Mouse (Mus musculus): ENCODE data around the gene Grap. TPM values are rescaled to one million over a fixed set of nuclear protein-coding genes. Genes with fewer than 3 reads are reported as not detected.

The Grap gene
- total RNA-seq, 2 experiments from 2014 or later, result 7.0 to 7.8 TPM

DNA sequence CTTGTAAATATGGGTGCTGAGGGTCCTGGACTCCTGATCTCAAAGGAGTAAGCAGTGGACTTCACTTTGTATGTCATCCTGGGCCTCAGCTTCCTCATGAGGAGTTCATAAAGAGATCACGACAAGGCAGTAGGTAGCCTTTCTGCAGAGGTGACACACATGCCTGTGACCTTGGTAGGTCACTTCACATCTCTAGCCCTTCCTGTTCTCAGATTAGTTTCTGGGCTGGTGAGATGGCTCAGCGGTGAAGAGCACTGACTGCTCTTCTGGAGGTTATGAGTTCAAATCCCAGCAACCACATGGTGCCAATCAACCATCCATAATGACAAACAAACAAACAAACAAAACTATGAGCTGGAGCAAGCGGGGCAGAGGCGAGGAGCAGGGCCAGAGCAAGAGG, 24.6 kb downstream of the Grap start:
- DNase-seq (ENCODE audit: low spot score in 2 of 2), result no peak

GRCm38 (mm10) chr11:61679091-61679866, 26.2 kb downstream of the Grap start:
- no peak for DNase-seq (ENCODE audit: low spot score in 2 of 2)

DNA sequence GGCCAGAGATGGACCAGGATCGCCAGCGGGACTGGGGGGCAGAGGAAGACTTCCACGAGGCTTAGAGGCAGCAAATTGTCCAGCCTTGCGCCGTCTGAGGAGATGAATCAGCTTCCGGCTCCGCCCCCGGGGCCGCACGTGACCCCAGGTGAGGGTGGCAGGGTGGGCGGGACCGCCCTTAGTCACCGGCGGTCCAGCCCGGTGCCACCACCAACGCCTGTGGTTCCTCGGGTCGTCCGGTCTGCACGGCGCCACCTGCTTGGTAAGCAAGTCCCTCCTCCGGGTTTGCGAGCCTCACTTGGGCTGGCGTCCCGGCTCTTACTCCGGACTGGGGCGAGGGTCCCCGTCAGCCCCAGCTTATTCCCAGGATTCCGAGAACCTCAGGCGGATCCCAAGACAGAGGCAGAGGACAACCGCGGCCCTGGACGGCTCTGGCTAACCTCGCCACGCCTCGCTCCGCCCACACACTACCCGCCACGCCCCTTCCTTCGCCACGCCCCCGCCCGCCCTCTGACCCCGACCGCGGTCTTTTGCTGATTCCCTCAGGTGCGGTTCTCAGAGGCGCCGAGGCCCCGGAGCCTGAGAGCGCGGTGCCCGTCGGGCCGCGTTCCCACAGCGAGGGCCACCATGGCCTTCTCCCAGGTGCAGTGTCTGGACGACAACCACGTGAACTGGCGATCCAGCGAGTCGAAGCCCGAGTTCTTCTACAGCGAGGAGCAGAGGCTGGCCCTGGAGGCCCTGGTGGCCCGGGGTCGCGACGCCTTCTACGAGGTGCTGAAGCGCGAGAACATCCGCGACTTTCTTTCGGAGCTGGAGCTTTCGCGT, 31.1 kb downstream of the Grap start, which contains the start of gene Fam83g:
TSS of gene Fam83g (plus strand) at position 185 of the 825 bp plus-strand sequence.
- peak in 1 of 2 experiments; percentile 50 for DNase-seq (ENCODE audit: low spot score in 2 of 2)

- no peak for DNase-seq (ENCODE audit: low spot score in 2 of 2)
Observed at GRCm38 (mm10) chr11:61685119-61685725, 32.2 kb downstream of the Grap start.

- DNase-seq (ENCODE audit: low spot score in 2 of 2), result no peak
Observed at GRCm38 (mm10) chr11:61686141-61686540, 33.1 kb downstream of the Grap start.

- no peak for DNase-seq (ENCODE audit: low spot score in 2 of 2)
Observed at GRCm38 (mm10) chr11:61686906-61687453, 33.9 kb downstream of the Grap start.

DNA sequence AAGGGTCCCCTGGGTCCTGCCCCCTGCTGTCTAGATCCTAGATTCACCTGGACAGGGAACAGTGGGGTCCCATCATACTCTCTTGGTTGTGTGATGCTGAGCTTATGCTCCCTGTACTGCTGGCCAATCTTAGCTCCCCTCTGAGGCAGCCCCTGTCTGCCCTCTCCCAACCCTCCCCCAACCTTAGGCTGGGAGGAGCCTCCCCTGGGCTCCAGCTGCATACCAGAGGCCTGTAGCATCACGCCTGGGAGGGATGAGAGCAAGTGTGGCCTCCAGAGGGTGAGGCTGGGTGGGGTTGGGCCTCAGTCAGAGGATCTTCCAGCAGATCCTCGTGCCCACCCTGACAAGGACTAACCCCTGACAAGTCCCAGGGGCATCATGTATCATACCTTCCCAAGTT, 34.5 kb downstream of the Grap start:
- no peak for DNase-seq (ENCODE audit: low spot score in 2 of 2)

GRCm38 (mm10) chr11:61692996-61693395, 39.9 kb downstream of the Grap start:
- no peak for DNase-seq (ENCODE audit: low spot score in 2 of 2)

DNA sequence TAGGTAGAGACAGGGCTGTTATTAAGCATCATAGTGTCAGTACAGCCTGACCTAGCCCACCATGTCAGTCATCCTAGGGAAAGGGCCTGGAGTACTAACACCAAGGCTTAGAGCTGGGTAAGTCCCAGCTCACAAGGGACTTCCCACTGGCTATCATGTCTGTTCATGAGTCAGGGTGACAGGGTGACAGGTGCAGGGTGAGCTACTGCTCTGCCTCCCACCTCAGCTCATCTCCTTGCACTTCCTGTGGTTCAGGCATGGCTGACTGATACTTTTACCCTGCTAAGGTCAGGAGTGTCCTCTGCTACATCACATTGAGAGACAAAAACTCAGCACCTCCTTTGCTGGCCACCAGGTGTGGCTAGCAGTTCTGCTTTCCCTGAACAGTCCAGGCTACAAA, 45.8 kb downstream of the Grap start:
- no peak for DNase-seq (ENCODE audit: low spot score in 2 of 2)

GRCm38 (mm10) chr11:61699460-61699859, 46.4 kb downstream of the Grap start:
- DNase-seq (ENCODE audit: low spot score in 2 of 2), result no peak

DNA sequence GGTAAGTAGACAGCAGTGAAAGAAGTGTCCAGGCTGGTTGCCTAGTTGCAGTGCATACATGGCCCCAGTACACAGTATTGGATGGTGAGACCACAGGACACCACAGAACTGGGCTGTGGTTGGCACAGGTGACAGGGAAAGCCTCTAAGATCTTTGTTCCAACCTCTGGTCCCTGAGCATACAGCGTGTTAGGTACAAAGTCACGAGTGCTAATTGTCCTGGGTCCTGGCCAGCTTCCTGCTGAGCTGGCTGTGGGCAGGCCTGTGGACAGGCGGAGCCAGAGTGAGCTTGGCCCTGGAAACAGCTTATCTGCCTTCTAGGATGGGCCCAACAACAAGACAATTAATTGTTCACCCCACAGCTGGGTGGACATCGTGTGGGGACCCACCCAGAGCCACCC, 46.9 kb downstream of the Grap start:
- no peak for DNase-seq (ENCODE audit: low spot score in 2 of 2)

- DNase-seq (ENCODE audit: low spot score in 2 of 2), result no peak
Observed at GRCm38 (mm10) chr11:61701696-61702095, 48.6 kb downstream of the Grap start.

DNA sequence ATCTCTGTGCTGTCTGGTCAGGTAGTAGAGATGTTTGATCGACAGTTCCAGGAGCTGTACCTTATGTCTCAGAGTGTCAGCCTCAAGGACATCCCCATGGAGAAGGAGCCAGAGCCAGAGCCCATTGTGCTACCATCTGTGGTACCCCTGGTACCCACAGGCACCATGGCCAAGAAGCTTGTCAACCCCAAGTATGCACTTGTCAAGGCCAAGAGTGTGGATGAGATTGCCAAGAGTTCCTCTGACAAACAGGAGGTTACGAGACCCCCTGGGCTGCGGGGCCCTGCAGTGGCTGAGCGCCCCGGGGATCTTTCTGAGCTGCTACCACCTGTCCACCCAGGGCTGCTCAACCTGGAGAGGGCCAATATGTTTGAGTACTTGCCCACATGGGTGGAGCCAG, 49.4 kb downstream of the Grap start:
- DNase-seq (ENCODE audit: low spot score in 2 of 2), result no peak

- DNase-seq (ENCODE audit: low spot score in 2 of 2), result no peak
Observed at GRCm38 (mm10) chr11:61705581-61705980, 52.5 kb downstream of the Grap start.

GRCm38 (mm10) chr11:61706232-61706631, 53.2 kb downstream of the Grap start:
- no peak for DNase-seq (ENCODE audit: low spot score in 2 of 2)

GRCm38 (mm10) chr11:61708928-61709327, 55.9 kb downstream of the Grap start:
- DNase-seq (ENCODE audit: low spot score in 2 of 2), result no peak

DNA sequence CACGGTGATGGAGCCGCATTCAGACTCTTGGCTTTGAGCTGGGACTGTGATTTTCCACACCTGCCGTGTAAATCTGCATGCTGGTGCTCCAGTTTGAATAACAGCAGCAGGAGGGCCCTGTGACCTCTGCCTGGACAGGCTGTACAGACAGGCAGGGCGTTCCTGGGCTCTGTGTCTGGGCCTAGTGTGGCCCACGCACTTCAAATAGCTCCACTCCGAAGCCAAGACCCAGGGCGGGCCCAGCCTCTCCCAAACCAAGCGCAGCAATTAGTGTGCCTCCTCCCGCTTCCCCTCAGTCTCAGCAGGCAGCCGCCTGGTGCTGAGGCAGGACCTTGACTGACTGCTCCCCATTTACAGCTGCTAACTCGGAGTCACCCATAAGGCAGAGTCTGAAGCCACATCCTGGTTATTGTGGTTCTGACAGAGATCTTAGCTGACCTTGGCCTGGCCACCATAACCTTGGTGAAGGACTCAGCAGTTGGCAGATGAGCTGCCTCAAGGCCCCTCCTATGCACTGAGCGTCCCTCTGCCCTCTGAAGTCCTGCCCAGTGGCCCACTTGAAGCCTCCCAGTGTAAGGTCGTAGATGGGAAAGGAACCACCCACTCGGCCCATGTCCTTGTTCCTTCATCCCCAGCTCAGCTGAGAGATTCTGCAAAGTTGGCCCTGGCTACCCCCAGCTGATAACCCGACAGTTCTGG, 60.2 kb downstream of the Grap start:
- DNase-seq (ENCODE audit: low spot score in 2 of 2), result no peak

GRCm38 (mm10) chr11:61714346-61715117, 61.5 kb downstream of the Grap start:
- peak in 1 of 2 experiments; percentile 61 for DNase-seq (ENCODE audit: low spot score in 2 of 2)

- no peak for DNase-seq (ENCODE audit: low spot score in 2 of 2)
Observed at GRCm38 (mm10) chr11:61715130-61715529, 62.1 kb downstream of the Grap start.

GRCm38 (mm10) chr11:61717990-61718389, 64.9 kb downstream of the Grap start:
- DNase-seq (ENCODE audit: low spot score in 2 of 2), result no peak

Measured in gastrocnemius, postnatal 4 days (tissue).